Mouse (Mus musculus): ENCODE measurements around the gene Dcun1d1. TPM values are rescaled to one million over a fixed set of nuclear protein-coding genes. Genes with fewer than 3 reads are reported as not detected.

Dcun1d1 gene
- polyA plus RNA-seq, 1 experiment = 333 TPM

- Histone ChIP-seq H3K27me3 (ENCODE audit: control insufficient read depth, insufficient read depth, low read length) (no peaks in the 10 kb centered on the region), H3K27ac (ENCODE audit: control insufficient read depth, insufficient read depth, low read depth, low read length) (no peak overlapping the region; the same call in 1 of the 2 replicates), H3K4me3 (ENCODE audit: control insufficient read depth, low read depth, low read length) (no peak overlapping the region), H3K4me1 (ENCODE audit: control insufficient read depth, insufficient read depth, low read length) (no peaks in the 10 kb centered on the region), H3K36me3 (ENCODE audit: control insufficient read depth, insufficient read depth, low read length) (no peaks in the 10 kb centered on the region)
- TF ChIP-seq POLR2A (IDR thresholded peaks at IDR 0.05; ENCODE audit: control insufficient read depth, low read depth, low read length) (no peak), CTCF (IDR thresholded peaks at IDR 0.05; ENCODE audit: control insufficient read depth, insufficient read depth, insufficient replicate concordance, low read depth, low read length) (no peak)
Observed at GRCm38 (mm10) chr3:35891123-35891522, 46.1 kb downstream of the Dcun1d1 start.

GRCm38 (mm10) chr3:35889531-35889930 is 47.7 kb downstream of the Dcun1d1 start:
- TF ChIP-seq POLR2A (IDR thresholded peaks at IDR 0.05; ENCODE audit: control insufficient read depth, low read depth, low read length) (no peak), CTCF (IDR thresholded peaks at IDR 0.05; ENCODE audit: control insufficient read depth, insufficient read depth, insufficient replicate concordance, low read depth, low read length) (no peak)
- no peak overlapping the region for H3K4me3 ChIP-seq (ENCODE audit: control insufficient read depth, low read depth, low read length)
- no peaks in the 10 kb centered on the region for H3K27me3 ChIP-seq (ENCODE audit: control insufficient read depth, insufficient read depth, low read length)
- H3K27ac ChIP-seq (ENCODE audit: control insufficient read depth, insufficient read depth, low read depth, low read length) = no peak overlapping the region
- H3K4me1 ChIP-seq (ENCODE audit: control insufficient read depth, insufficient read depth, low read length) = no peaks in the 10 kb centered on the region
- H3K36me3 ChIP-seq (ENCODE audit: control insufficient read depth, insufficient read depth, low read length) = no peaks in the 10 kb centered on the region

GRCm38 (mm10) chr3:35883267-35883666 is 54.0 kb downstream of the Dcun1d1 start:
- Histone ChIP-seq H3K36me3 (ENCODE audit: control insufficient read depth, insufficient read depth, low read length) (no peaks in the 10 kb centered on the region), H3K4me3 (ENCODE audit: control insufficient read depth, low read depth, low read length) (no peak overlapping the region), H3K27me3 (ENCODE audit: control insufficient read depth, insufficient read depth, low read length) (no peaks in the 10 kb centered on the region), H3K4me1 (ENCODE audit: control insufficient read depth, insufficient read depth, low read length) (no peaks in the 10 kb centered on the region), H3K27ac (ENCODE audit: control insufficient read depth, insufficient read depth, low read depth, low read length) (no peak overlapping the region)
- TF ChIP-seq CTCF (IDR thresholded peaks at IDR 0.05; ENCODE audit: control insufficient read depth, insufficient read depth, insufficient replicate concordance, low read depth, low read length) = no peak
- no peak for TF ChIP-seq POLR2A (IDR thresholded peaks at IDR 0.05; ENCODE audit: control insufficient read depth, low read depth, low read length)

DNA sequence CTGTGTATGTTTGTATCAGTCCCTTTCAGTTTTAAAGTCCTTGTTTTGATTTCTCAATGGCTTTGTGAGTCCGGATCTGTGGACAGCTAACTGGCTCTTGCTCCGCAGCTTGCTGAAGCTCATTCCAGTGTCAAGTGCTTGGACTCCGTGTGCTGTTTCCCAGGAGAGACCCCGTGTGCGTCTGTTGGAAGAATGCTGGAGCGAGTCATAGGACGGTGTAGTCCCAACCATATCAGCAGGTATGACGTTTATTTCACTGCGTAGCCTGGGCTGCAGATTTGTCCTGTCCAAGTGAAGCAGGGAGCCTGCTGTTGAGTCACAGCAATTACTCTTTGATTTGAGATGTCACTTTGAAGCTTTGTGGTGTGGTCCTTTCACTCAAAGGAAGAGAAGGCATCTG is 87.9 kb downstream of the Dcun1d1 start:
- Histone ChIP-seq H3K4me3 (ENCODE audit: control insufficient read depth, low read depth, low read length) (no peak overlapping the region), H3K4me1 (ENCODE audit: control insufficient read depth, insufficient read depth, low read length) (no peaks in the 10 kb centered on the region), H3K27me3 (ENCODE audit: control insufficient read depth, insufficient read depth, low read length) (no peaks in the 10 kb centered on the region), H3K36me3 (ENCODE audit: control insufficient read depth, insufficient read depth, low read length) (no peaks in the 10 kb centered on the region), H3K27ac (ENCODE audit: control insufficient read depth, insufficient read depth, low read depth, low read length) (no peak overlapping the region)
- TF ChIP-seq CTCF (IDR thresholded peaks at IDR 0.05; ENCODE audit: control insufficient read depth, insufficient read depth, insufficient replicate concordance, low read depth, low read length) = no peak
- no peak for TF ChIP-seq POLR2A (IDR thresholded peaks at IDR 0.05; ENCODE audit: control insufficient read depth, low read depth, low read length)

Other genes with a start within 250 kb of the Dcun1d1 start
- gene Atp11b, start 183.3 kb downstream of the Dcun1d1 start, polyA plus RNA-seq (2012; rRNA removed) = 24.2 and 33.0 TPM in 2 replicates
- 3.6 and 3.9 TPM in 2 replicates for gene Mccc1, start 63.2 kb upstream of the Dcun1d1 start, polyA plus RNA-seq (2012; rRNA removed)
- 3.0 and 3.8 TPM in 2 replicates for gene Ccdc144b, start 116.1 kb upstream of the Dcun1d1 start, polyA plus RNA-seq (2012; rRNA removed)
- 5.6 and 6.3 TPM in 2 replicates for gene Acad9, start 128.5 kb upstream of the Dcun1d1 start, polyA plus RNA-seq (2012; rRNA removed)
- 0.68 and 0.89 TPM in 2 replicates for gene D3Ertd254e, start 213.6 kb upstream of the Dcun1d1 start, polyA plus RNA-seq (2012; rRNA removed)